Mouse (Mus musculus) gastrocnemius, adult 2 months (tissue): ENCODE results near the gene Tlr5. TPM values are rescaled to one million over a fixed set of nuclear protein-coding genes. Genes with fewer than 3 reads are reported as not detected.

ENCODE experiments used
- DNase-seq: peaks from one replicate; pipeline ENCODE4 v3.0.0; 2022
- H3K27ac ChIP-seq: fragments of 200-600 bp; 2 replicates; pipeline ENCODE4 v1.8.1; 2022; ENCODE audit warnings: mild to moderate bottlenecking
- H3K4me3 ChIP-seq: fragments of 200-600 bp; 2 replicates; pipeline ENCODE4 v1.8.1; 2022; ENCODE audit warnings: mild to moderate bottlenecking, moderate library complexity
- CTCF ChIP-seq: fragments of 200-600 bp; IDR thresholded peaks from 2 replicates; pipeline ENCODE4 v1.8.1; 2022; ENCODE audit warnings: antibody characterized with exemption, mild to moderate bottlenecking, moderate library complexity
- intact Hi-C: fragments of 180-260 bp; cut with DNase I; formaldehyde crosslinking; loops from one replicate; pipeline ENCODE4 v1.15.1; 2025
- total RNA-seq, 2 experiments: library from RNA; stranded (reverse); gene quantifications; 2 replicates each; pipeline ENCODE4 v1.2.3; 2021

Tlr5 gene
- total RNA-seq, 2 experiments from 2014 or later: 1.1 to 3.8 TPM

- Histone ChIP-seq H3K4me3 (peak overlapping the region; percentile 64), H3K27ac (peak overlapping the region; percentile 64)
- DNase-seq: peak; percentile 23
- intact Hi-C loops: no loop called here
- no peak for TF ChIP-seq CTCF
Observed at GRCm38 (mm10) chr1:182983496-182984127, 29.0 kb downstream of the Tlr5 start.

GRCm38 (mm10) chr1:182986243-182986642 is 31.7 kb downstream of the Tlr5 start:
- Histone ChIP-seq H3K4me3 (peak overlapping the region; percentile 13; the same call in 1 of the 2 replicates), H3K27ac (peak overlapping the region; percentile 80)
- peak; percentile 37 for DNase-seq
- TF ChIP-seq CTCF: no peak
- intact Hi-C loops: no loop called here

- H3K4me3 ChIP-seq: peak overlapping the region; percentile 13; the same call in 1 of the 2 replicates
- no peak for TF ChIP-seq CTCF
- intact Hi-C loops: no loop called here
- H3K27ac ChIP-seq: peak overlapping the region; percentile 80
- peak; percentile 33 for DNase-seq
Observed at GRCm38 (mm10) chr1:182986750-182987149, 32.2 kb downstream of the Tlr5 start.

DNA sequence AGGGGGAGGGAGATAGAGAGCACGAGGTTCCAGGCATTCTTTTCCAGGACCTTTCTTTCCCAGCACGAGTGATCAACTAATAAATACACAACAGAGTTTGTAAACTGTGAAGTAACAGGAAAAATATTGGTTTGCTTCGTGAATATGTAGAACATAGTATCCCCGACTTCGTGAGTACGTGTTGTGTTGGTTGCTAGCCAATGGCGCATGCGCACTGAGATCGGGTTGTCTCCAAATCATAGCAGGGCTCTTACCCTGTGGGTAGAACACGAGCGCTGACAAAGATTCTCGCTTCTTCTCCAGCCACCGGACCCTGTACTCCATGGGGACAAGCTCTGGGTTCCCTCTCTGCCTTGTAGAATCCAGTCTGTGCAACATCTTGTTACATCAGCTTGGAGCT is 33.2 kb downstream of the Tlr5 start:
- Histone ChIP-seq H3K27ac (no peak overlapping the region), H3K4me3 (no peak overlapping the region)
- no peak for TF ChIP-seq CTCF
- intact Hi-C loops: no loop called here
- peak; percentile 15 for DNase-seq

DNA sequence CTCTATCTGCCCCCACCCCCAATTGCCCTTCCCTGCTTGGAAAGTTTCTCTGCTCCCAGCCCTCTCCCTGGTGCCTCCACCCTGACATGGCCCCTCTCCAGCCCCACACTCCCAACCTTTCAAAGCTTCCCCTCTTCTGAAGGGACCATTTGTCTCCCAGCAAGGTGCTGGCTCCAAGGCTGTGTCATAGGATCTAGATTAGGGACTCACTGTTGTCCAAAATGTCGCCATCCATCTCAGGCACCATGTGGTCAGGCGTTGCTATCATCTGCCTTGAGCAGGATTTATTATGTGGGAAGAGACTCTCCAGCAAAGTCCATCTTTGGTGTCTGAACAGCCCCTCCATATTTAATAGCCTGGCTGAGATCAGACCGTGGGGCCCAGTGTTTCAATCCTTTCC is 34.1 kb downstream of the Tlr5 start:
- intact Hi-C loops: no loop called here
- peak; percentile 19 for DNase-seq
- TF ChIP-seq CTCF: no peak
- no peak overlapping the region for H3K4me3 ChIP-seq
- no peak overlapping the region for H3K27ac ChIP-seq

GRCm38 (mm10) chr1:182990092-182990762 is 35.6 kb downstream of the Tlr5 start:
- no peak overlapping the region for H3K27ac ChIP-seq
- intact Hi-C loops: no loop called here
- no peak overlapping the region for H3K4me3 ChIP-seq
- no peak for TF ChIP-seq CTCF
- peak; percentile 17 for DNase-seq

DNA sequence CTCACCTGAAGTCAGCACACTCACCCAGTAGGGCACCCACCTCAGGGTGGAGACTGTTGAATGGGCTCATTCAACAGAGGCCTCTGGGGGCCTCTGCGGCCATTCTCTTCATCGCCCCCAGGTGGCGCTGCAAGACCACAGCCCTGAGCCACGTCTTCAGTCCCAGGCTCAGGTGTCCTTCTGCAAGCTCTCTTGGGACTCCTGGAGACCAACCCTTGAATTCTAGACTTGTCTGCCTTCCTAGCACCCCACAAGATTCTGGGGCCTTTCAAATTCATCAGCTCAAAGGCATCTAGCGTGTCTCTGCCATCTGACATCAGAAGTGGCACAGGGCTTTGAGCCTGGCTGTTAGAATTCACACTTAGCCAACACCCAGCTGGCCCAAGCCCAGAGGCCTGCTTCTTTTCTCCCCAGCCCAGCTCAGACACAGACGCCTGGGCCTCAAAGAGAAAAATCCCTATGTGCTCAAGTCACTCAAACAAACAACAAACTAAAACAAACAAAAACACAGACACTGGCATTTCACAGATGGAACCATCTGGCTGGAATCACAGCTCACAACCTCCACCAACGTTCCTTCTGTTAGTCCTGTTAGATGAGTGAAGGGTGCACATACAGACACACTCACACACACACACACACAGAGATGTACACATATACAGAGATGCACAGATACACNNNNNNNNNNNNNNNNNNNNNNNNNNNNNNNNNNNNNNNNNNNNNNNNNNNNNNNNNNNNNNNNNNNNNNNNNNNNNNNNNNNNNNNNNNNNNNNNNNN is 36.6 kb downstream of the Tlr5 start:
- no peak overlapping the region for H3K4me3 ChIP-seq
- intact Hi-C loops: no loop called here
- peak; percentile 74 for DNase-seq
- H3K27ac ChIP-seq: peak overlapping the region; percentile 12; the same call in 1 of the 2 replicates
- TF ChIP-seq CTCF: peak; percentile 100

Other genes starting within 250 kb of the Tlr5 start
- not detected for gene Ccdc185, start 205.6 kb upstream of the Tlr5 start, total RNA-seq
- gene Susd4, start 190.9 kb upstream of the Tlr5 start, total RNA-seq: under 1 TPM; 0.22 to 0.43 TPM